Mouse (Mus musculus) heart, embryonic 15.5 days (tissue): ENCODE data around the gene Chst12. TPM values are rescaled to one million over a fixed set of nuclear protein-coding genes. Genes with fewer than 3 reads are reported as not detected.
"Not testable (repeated sequence)": the region's sequence is repeated elsewhere in the genome, so short reads cannot be mapped to it uniquely, and the experiment has no call there.

Source experiments
- ATAC-seq: fragments of 200-750 bp; cut with Nextera tagmentation; replicated peaks from 2 replicates; pipeline ENCODE4 v1.8.0; 2017; ENCODE audit warnings: low read depth, moderate TSS enrichment; ENCODE audit not compliant: insufficient number of reproducible peaks, insufficient read depth, low FRiP score
- H3K27ac ChIP-seq: fragments of 300-500 bp; sonication (generic); 2 replicates; pipeline ENCODE4 v1.5.1; 2015; ENCODE audit warnings: mild to moderate bottlenecking, inconsistent platforms
- H3K27me3 ChIP-seq: fragments of 300-500 bp; sonication (generic); 2 replicates; pipeline ENCODE4 v1.6.1; 2015; ENCODE audit warnings: inconsistent platforms
- H3K36me3 ChIP-seq: fragments of 300-500 bp; sonication (generic); 2 replicates; pipeline ENCODE4 v1.6.1; 2015; ENCODE audit warnings: mild to moderate bottlenecking, inconsistent platforms
- H3K4me1 ChIP-seq: fragments of 300-500 bp; sonication (generic); replicated peaks from 2 replicates; pipeline ENCODE4 v1.6.1; 2015; ENCODE audit warnings: inconsistent platforms
- H3K4me2 ChIP-seq: fragments of 300-500 bp; sonication (generic); 2 replicates; pipeline ENCODE4 v1.6.1; 2015; ENCODE audit warnings: inconsistent platforms, mild to moderate bottlenecking, moderate library complexity
- H3K4me3 ChIP-seq: fragments of 300-500 bp; sonication (generic); 2 replicates; pipeline ENCODE4 v1.5.1; 2015; ENCODE audit warnings: mild to moderate bottlenecking, inconsistent platforms
- H3K9ac ChIP-seq: fragments of 300-500 bp; sonication (generic); 2 replicates; pipeline ENCODE4 v1.6.1; 2015; ENCODE audit warnings: mild to moderate bottlenecking, inconsistent platforms
- H3K9me3 ChIP-seq: fragments of 300-500 bp; sonication (generic); replicated peaks from 2 replicates; pipeline ENCODE4 v1.6.1; 2016; ENCODE audit warnings: inconsistent platforms
- WGBS: fragments of 180-500 bp; shearing (Covaris S2); methylation state at CpG from one replicate; pipeline ENCODE4 v1.1.7; 2015; ENCODE audit warnings: mixed read lengths; 5-methylcytosine and 5-hydroxymethylcytosine counted together
- polyA plus RNA-seq: library from polyadenylated mRNA; unstranded; fragments of >200 nt; fragmentation: Nextera tagmentation; extraction: Ambion mirVana; gene quantifications from 2 replicates; pipeline ENCODE4 v1.2.1, GENCODE M21; 2015

The Chst12 gene
- polyA plus RNA-seq, 1 experiment from 2014 or later: 12.2 TPM

DNA sequence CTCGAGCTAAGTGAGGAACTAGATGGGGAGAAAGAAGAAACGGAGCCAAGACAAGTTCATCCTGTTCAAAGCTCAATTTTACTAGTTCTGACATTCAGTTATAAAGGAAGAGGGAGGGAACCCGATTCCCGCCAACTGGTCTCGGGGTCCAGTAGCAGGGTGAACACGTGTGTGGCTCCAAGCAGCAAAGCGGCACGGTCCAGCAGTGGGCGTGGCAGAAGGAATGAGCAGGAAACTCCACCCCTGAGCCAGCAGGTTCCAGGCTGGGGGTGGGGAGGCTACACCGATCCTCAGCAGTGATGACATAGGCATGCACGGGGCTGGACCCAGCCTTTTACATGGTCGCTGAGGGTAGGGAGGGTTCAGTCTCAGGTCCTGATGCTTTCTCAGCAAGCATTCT lies 2.4 kb upstream of the Chst12 start:
- H3K9ac ChIP-seq: peak overlapping the region; percentile 45
- not testable (repeated sequence) for H3K36me3 ChIP-seq, ATAC-seq, H3K9me3 ChIP-seq, H3K27me3 ChIP-seq
- H3K4me3 ChIP-seq: peak overlapping the region; percentile 31
- under 1% methylated on average over 12 of the region's 12 CpGs for WGBS
- peak overlapping the region; percentile 52; the same call in 1 of the 2 replicates for H3K27ac ChIP-seq
- peak overlapping the region; percentile 60 for H3K4me2 ChIP-seq
- peaks cover 37% of the 10 kb centered on the region for H3K4me1 ChIP-seq

DNA sequence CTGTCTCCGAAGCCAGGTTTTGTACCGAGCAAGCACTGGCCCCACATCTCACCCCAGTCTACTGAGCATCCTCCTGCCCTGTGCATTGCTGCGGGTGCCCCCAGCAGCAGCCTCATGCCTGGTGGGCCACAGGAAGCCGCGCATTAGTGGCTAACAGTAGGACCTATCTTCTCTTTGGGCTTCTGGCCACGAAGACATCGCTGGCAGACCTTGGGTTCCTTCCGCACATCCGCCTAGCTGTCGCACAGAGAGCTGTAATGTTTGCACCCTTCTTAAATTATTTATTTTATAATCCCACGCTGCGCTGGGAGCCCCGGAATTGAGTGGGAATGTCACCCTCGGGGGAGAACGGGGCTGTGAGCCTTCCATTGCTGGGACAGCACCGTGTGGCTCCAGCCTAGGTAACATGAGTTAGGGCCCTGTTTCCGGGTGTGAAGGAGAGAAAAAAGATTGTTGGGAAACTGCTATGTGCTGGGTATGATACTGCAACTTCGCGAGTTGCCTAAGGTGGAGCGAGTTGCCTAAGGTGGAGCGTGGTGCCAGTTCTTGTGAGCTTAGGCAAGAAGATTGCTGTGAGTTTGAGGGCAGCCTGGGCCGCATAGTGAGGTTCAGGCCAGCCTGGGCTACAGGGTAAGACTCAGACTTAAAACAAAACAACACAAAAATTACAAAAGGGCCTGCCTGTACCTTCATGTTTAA lies 895 bp downstream of the Chst12 start:
- Histone ChIP-seq H3K9ac (peak overlapping the region; percentile 72), H3K36me3 (no peaks in the 10 kb centered on the region), H3K4me1 (peaks cover 49% of the 10 kb centered on the region), H3K4me2 (peak overlapping the region; percentile 92), H3K27ac (peak overlapping the region; percentile 68), H3K4me3 (peak overlapping the region; percentile 71), H3K9me3 (no peaks in the 10 kb centered on the region), H3K27me3 (no peaks in the 10 kb centered on the region)
- 32% methylated on average over 22 of the region's 22 CpGs for WGBS
- ATAC-seq: no peak

DNA sequence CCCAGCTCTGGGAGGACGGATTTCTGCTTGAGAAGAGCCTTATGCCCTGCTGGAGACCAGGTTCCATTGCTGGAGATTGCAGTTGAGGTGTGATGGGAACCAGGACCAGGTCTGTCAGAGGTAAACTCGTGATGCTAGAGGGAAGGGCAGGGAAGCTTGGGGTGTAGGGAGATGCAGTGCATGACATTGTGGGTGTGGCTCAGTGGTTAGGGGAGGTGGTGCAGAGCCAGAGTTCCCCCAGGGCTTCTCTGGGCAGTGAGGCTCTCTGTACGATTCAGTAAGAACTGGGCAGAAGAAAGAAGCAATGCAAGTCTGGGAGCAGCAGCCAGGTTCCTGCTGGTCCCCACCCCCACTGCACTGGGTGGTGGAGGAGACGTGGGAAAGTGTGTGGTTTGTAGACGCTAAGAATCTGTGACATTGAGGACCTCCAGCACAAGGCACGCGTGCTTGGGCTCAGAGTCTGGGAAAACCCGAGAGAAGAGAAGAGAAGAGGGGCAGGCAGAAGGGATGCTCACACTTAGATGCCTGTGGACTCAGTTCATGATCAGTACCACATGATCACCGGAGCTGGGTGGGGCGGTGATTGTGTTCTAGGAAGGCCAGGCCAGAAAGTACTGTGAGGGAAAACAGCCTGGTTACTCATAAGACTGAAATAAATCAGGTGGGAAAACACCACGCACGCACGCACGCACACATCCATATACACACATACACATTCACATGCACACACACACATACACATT lies 2.3 kb downstream of the Chst12 start:
- Histone ChIP-seq H3K4me1 (peaks cover 45% of the 10 kb centered on the region), H3K27ac (no peak overlapping the region)

DNA sequence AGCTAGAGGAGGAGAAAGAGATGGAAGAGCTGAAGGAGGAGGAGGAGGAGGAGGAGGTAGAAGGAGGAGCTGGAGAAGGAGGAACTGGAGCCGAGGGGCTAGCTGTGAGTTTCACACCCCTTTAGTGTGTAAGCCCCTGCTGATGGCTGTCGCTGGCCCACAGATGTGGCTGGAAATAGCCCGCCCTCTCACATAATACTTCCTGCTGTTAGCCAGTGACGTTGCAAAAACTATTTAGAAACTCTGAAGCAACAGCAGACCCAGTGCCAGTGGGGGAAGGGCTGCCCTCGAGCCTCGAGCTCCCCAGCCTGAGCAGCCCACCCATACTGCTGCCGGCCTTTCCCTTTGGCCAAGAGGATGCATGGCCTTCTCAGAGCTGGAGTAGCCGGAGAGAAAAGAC lies 3.3 kb downstream of the Chst12 start:
- H3K9ac ChIP-seq: peak overlapping the region; percentile 5; the same call in 1 of the 2 replicates
- no peaks in the 10 kb centered on the region for H3K9me3 ChIP-seq
- no peaks in the 10 kb centered on the region for H3K36me3 ChIP-seq
- WGBS: 48% methylated on average over 8 of the region's 8 CpGs
- no peak overlapping the region for H3K27ac ChIP-seq
- peaks cover 37% of the 10 kb centered on the region for H3K4me1 ChIP-seq
- no peak for ATAC-seq
- no peaks in the 10 kb centered on the region for H3K27me3 ChIP-seq
- no peak overlapping the region for H3K4me3 ChIP-seq
- no peak overlapping the region for H3K4me2 ChIP-seq

More for the DNA sequence above, 2.3 kb downstream of the Chst12 start:
- no peak for ATAC-seq
- Histone ChIP-seq H3K27me3 (no peaks in the 10 kb centered on the region), H3K4me3 (no peak overlapping the region), H3K9me3 (no peaks in the 10 kb centered on the region), H3K9ac (no peak overlapping the region), H3K36me3 (no peaks in the 10 kb centered on the region), H3K4me2 (no peak overlapping the region)
- 80% methylated on average over 14 of the region's 14 CpGs for WGBS

- Histone ChIP-seq H3K27ac (no peak overlapping the region), H3K36me3 (no peaks in the 10 kb centered on the region), H3K27me3 (no peaks in the 10 kb centered on the region), H3K4me2 (no peak overlapping the region), H3K4me3 (no peak overlapping the region), H3K9me3 (no peaks in the 10 kb centered on the region), H3K9ac (no peak overlapping the region), H3K4me1 (peaks cover 38% of the 10 kb centered on the region)
- 55% methylated on average over 9 of the region's 9 CpGs for WGBS
- no peak for ATAC-seq
Measured at GRCm38 (mm10) chr5:140509204-140509603, 3.9 kb downstream of the Chst12 start.

DNA sequence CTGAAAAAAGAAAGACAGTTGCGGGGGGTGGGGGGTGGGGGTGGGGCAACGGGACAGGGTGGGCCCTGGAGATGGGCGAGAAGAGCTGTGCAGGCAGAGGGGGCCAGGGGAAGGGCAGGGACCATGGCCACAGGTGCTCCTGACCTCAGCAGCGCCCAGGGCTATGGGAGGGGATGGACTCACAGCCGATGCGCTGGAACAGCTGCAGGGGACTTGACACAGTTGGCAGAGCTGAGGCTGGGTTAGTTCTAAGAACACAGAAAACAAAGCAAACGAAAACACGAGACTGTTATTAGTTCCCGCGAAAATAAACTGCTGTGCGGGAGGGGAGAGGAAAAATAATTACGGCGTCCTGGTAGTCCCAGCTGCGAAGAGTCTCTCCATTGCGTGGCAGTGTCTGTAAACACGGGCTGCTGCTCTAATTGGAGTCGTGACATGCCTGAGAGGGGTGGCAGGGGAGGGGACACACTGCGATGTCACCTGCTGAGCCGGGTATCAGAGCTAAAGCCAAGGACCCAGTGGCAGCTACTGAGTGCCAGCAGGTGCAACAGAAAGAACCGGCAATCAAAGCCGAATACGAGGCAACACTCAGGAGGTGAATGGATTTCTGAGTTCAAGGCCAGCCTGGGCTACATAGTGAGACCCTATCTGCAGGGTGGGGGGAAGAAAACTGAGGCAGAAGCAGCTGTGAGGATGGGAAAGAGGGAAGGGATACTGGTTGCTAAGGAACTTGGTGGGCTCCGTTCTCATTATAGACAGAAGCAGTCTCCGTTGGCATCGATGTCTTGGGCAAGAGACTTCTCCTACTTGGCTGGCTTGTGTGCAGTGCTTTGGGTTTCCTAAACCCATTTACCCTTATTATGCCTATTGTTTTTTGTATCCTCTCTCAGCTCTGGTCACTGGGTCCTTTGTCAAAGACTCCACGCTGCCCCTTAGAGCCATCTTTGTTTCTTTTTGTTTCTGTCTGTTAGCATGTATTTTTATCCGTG lies 5.0 kb downstream of the Chst12 start:
- Histone ChIP-seq H3K27ac (no peak overlapping the region), H3K27me3 (no peaks in the 10 kb centered on the region), H3K4me1 (peaks cover 40% of the 10 kb centered on the region), H3K4me3 (no peak overlapping the region), H3K36me3 (no peaks in the 10 kb centered on the region), H3K9ac (no peak overlapping the region), H3K4me2 (0 out of 2 replicates have a peak overlapping the region, but pooled peaks have one; percentile 4), H3K9me3 (no peaks in the 10 kb centered on the region)
- no peak for ATAC-seq
- 58% methylated on average over 27 of the region's 27 CpGs for WGBS

GRCm38 (mm10) chr5:140513921-140514320 lies 8.6 kb downstream of the Chst12 start:
- Histone ChIP-seq H3K4me2 (no peak overlapping the region), H3K9ac (no peak overlapping the region), H3K36me3 (no peaks in the 10 kb centered on the region), H3K27me3 (no peaks in the 10 kb centered on the region), H3K4me1 (peaks cover 39% of the 10 kb centered on the region), H3K9me3 (no peaks in the 10 kb centered on the region), H3K4me3 (no peak overlapping the region), H3K27ac (peak overlapping the region; percentile 61; the same call in 1 of the 2 replicates)
- 79% methylated on average over 8 of the region's 8 CpGs for WGBS
- no peak for ATAC-seq

- Histone ChIP-seq H3K27me3 (no peaks in the 10 kb centered on the region), H3K9me3 (no peaks in the 10 kb centered on the region), H3K27ac (peak overlapping the region; percentile 61), H3K4me3 (no peak overlapping the region), H3K4me2 (0 out of 2 replicates have a peak overlapping the region, but pooled peaks have one; percentile 5), H3K36me3 (no peaks in the 10 kb centered on the region), H3K9ac (no peak overlapping the region), H3K4me1 (peaks cover 39% of the 10 kb centered on the region)
- ATAC-seq: 0 out of 2 replicates have a peak, but pooled peaks have one; percentile 14
- 13% methylated on average over 7 of the region's 7 CpGs for WGBS
Measured at GRCm38 (mm10) chr5:140514799-140515486, 9.6 kb downstream of the Chst12 start.

DNA sequence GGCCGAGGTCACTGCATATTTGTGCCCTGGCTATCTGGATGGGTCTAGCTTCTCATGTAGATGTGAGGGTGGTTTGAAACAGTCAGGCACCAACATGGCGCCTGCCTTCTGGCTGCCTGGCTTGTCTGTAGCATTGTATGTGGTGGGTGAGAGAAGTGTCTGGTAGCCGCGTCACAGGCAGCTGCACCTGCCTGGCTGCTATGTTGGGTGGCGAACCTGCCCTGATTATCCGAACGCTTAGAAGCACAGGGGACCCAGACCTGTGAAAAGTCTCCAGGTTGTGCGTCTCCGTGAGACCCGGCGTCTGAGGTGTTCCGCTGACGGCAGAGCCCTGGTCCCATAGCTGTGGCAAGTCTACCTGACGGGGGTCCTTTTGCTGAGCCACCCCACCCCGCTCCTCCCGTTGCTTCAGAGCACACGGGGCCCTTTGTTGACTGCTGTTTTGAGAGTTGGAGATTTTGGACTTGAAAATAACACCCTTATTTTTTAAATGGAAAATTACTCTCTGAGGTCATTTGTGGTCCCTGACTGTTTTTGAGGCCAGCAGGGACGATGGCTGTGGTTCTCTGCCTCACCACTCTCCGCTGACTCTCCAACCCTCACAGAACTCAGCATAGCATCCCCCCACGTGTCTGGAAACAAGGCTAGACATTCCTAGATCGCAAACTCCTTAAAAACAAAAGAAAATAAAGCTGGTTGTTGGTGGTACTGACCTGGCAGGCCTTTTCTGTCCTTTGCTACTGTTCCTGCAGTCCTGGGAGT lies 12.0 kb downstream of the Chst12 start:
- Histone ChIP-seq H3K9me3 (no peaks in the 10 kb centered on the region), H3K4me2 (no peak overlapping the region), H3K4me1 (peaks cover 33% of the 10 kb centered on the region), H3K9ac (no peak overlapping the region), H3K4me3 (no peak overlapping the region), H3K27ac (no peak overlapping the region), H3K27me3 (no peaks in the 10 kb centered on the region), H3K36me3 (no peaks in the 10 kb centered on the region)
- no peak for ATAC-seq
- WGBS: 80% methylated on average over 21 of the region's 21 CpGs

DNA sequence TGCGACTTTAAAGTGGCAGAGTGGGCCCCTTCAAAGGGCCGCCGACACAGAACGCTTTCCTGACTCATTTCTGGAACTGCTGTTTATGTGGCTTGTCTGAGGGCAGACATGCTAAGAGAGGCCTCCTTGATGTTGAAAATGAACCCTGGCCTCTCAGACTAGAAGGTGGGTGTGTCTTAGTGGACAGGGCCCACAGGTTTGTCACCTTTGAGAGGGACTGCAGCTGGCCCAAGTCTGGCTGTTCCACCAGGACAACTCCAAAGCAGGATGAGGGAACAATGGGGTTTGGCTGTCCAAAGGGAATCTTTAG lies 12.5 kb downstream of the Chst12 start:
- no peak overlapping the region for H3K27ac ChIP-seq
- no peak overlapping the region for H3K4me2 ChIP-seq
- no peak overlapping the region for H3K9ac ChIP-seq
- H3K4me1 ChIP-seq: peaks cover 33% of the 10 kb centered on the region
- no peaks in the 10 kb centered on the region for H3K27me3 ChIP-seq
- H3K36me3 ChIP-seq: no peaks in the 10 kb centered on the region
- H3K9me3 ChIP-seq: no peaks in the 10 kb centered on the region
- ATAC-seq: no peak
- 57% methylated on average over 4 of the region's 4 CpGs for WGBS
- H3K4me3 ChIP-seq: no peak overlapping the region
